Mouse (Mus musculus) intestine, embryonic 16.5 days (tissue): ENCODE results near the gene Ppp1r14b. TPM values are rescaled to one million over a fixed set of nuclear protein-coding genes. Genes with fewer than 3 reads are reported as not detected.

ENCODE experiments used
- ATAC-seq: fragments of 200-750 bp; cut with Nextera tagmentation; 2 replicates; pipeline ENCODE4 v1.8.0; 2017; ENCODE audit warnings: moderate TSS enrichment, moderate library complexity
- H3K27ac ChIP-seq: fragments of 300-500 bp; sonication (generic); 2 replicates; pipeline ENCODE4 v1.5.1; 2014; ENCODE audit warnings: mild to moderate bottlenecking, low read length
- H3K27me3 ChIP-seq: fragments of 300-500 bp; sonication (generic); replicated peaks from 2 replicates; pipeline ENCODE4 v1.6.1; 2014; ENCODE audit warnings: low read length, control low read depth, mixed read lengths; ENCODE audit not compliant: control insufficient read depth, insufficient read depth
- H3K36me3 ChIP-seq: fragments of 300-500 bp; sonication (generic); 2 replicates; pipeline ENCODE4 v1.6.1; 2014; ENCODE audit warnings: low read length, control low read depth; ENCODE audit not compliant: control insufficient read depth, insufficient read depth
- H3K4me1 ChIP-seq: fragments of 300-500 bp; sonication (generic); 2 replicates; pipeline ENCODE4 v1.6.1; 2014; ENCODE audit warnings: low read length, control low read depth, mixed read lengths; ENCODE audit not compliant: control insufficient read depth, insufficient read depth
- H3K4me2 ChIP-seq: fragments of 300-500 bp; sonication (generic); 2 replicates; pipeline ENCODE4 v1.6.1; 2014; ENCODE audit warnings: low read depth, low read length, control low read depth
- H3K4me3 ChIP-seq: fragments of 300-500 bp; sonication (generic); 2 replicates; pipeline ENCODE4 v1.5.1; 2014; ENCODE audit warnings: mild to moderate bottlenecking, low read length
- H3K9ac ChIP-seq: fragments of 300-500 bp; sonication (generic); 2 replicates; pipeline ENCODE4 v1.6.1; 2014; ENCODE audit warnings: low read depth, low read length
- H3K9me3 ChIP-seq: fragments of 300-500 bp; sonication (generic); 2 replicates; pipeline ENCODE4 v1.6.1; 2016; ENCODE audit warnings: low read length, control low read depth; ENCODE audit not compliant: control insufficient read depth
- WGBS: fragments of 180-500 bp; shearing (Covaris S2); extraction: QIAGEN DNeasy Blood & Tissue Kit; methylation state at CpG from one replicate; pipeline ENCODE4 v1.1.7; 2014; 5-methylcytosine and 5-hydroxymethylcytosine counted together
- polyA plus RNA-seq: library from polyadenylated mRNA; unstranded; fragments of >200 nt; fragmentation: Nextera tagmentation; extraction: Ambion mirVana; gene quantifications from 2 replicates; pipeline ENCODE4 v1.2.1, GENCODE M21; 2015

Ppp1r14b gene
- polyA plus RNA-seq, 1 experiment from 2014 or later, result 58.2 TPM

DNA sequence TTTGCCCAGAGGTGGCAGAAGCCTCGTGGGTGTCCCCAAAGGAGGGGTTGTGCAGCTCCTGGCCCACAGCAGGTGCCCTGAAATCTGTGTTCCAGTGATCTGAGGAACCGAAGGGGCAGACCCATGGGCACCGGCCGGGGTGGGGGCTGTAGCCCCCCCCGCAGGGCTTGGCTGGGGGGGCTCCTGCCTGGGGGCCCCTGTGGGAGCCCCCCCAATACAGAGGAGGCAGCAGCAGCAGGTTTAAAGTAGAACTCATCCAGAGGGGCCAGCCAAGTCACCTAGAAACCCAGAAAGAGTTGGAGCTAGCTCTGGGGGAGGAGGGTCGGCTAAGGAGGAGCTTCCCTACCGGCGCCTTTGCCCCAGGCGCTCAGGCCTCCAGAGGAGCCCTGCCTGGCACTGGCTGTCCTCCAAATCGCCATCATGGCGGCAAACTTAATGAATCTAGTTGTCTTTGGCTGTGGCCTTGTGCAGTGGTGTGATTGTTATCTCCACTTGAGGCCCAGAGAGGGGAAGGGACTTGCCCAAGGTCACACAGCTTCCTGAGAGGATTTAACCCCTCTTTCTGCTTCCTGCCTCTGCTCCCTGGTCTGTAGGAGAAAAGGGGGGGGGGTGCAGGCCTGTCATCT lies 4.2 kb upstream of the Ppp1r14b start:
- 32% methylated on average over 11 of the region's 11 CpGs for WGBS
- peak overlapping the region; percentile 83 for H3K4me3 ChIP-seq
- H3K9ac ChIP-seq, result peak overlapping the region; percentile 94
- peaks cover 13% of the 10 kb centered on the region for H3K36me3 ChIP-seq
- H3K27me3 ChIP-seq, result no peaks in the 10 kb centered on the region
- H3K9me3 ChIP-seq, result no peaks in the 10 kb centered on the region
- ATAC-seq, result no peak
- peaks cover 48% of the 10 kb centered on the region for H3K4me1 ChIP-seq
- peak overlapping the region; percentile 80 for H3K4me2 ChIP-seq
- H3K27ac ChIP-seq, result peak overlapping the region; percentile 96

DNA sequence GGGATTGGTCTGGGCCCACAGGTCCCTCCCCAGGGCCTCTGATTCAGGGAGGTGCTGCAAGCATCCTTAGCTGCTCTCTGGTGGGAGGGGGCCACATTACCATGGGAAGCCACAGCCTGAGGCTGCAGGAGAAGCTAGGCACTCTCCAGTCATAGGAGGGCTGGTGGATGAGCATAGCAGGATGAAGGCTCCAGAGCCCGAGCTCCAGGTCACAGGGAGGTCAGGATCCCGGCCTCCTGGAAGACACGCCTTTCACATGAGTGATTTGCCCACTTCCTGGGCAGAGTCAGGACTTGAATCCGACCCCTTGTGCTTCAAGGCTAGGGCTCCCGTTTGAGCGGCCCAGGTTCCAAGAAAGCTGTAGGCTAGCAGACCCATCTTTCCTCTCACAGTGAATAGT lies 3.1 kb upstream of the Ppp1r14b start:
- Histone ChIP-seq H3K36me3 (0 out of 2 replicates have a peak, but pooled peaks cover 3% of the 10 kb centered on the region), H3K4me1 (peaks cover 48% of the 10 kb centered on the region), H3K27ac (peak overlapping the region; percentile 96), H3K9ac (peak overlapping the region; percentile 27), H3K4me2 (no peak overlapping the region), H3K4me3 (no peak overlapping the region), H3K27me3 (no peaks in the 10 kb centered on the region), H3K9me3 (no peaks in the 10 kb centered on the region)
- 27% methylated on average over 6 of the region's 6 CpGs for WGBS
- no peak for ATAC-seq

DNA sequence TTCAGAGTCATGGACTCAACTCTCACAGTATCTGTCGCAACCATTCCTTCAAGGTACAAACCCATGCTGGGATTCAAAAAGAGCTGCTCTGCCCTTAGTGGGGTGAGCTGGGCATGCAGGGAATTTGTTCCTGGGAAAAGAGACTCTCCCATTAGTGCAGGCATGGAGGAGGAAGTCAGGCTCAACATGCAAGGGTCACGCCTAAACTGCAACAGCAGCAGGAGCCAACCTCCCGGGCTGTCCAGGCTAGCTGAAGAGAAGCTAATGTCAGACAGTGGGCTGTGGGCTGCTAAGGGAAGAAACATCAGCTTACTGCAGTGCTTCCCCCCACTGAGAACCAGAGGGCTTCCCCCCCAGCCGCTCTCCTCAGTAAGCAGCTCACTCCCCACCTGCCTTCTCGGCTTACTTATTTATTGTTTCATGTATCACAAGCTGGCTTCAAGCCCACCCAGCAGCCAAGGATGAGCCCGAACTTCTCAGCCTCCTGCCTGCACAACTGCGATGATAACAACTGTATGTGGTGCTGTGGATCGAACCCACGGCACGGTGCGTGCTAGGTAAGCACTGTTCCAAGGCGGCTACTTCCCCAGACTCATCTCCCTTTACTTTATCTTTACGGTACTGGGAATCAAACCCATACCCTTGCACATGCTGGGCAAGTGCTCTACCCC lies 2.4 kb upstream of the Ppp1r14b start:
- Histone ChIP-seq H3K4me2 (no peak overlapping the region), H3K9ac (no peak overlapping the region), H3K4me1 (peaks cover 47% of the 10 kb centered on the region), H3K27me3 (no peaks in the 10 kb centered on the region), H3K9me3 (no peaks in the 10 kb centered on the region), H3K36me3 (0 out of 2 replicates have a peak, but pooled peaks cover 3% of the 10 kb centered on the region), H3K27ac (peak overlapping the region; percentile 96; the same call in 1 of the 2 replicates), H3K4me3 (no peak overlapping the region)
- WGBS, result 78% methylated on average over 13 of the region's 13 CpGs
- no peak for ATAC-seq

DNA sequence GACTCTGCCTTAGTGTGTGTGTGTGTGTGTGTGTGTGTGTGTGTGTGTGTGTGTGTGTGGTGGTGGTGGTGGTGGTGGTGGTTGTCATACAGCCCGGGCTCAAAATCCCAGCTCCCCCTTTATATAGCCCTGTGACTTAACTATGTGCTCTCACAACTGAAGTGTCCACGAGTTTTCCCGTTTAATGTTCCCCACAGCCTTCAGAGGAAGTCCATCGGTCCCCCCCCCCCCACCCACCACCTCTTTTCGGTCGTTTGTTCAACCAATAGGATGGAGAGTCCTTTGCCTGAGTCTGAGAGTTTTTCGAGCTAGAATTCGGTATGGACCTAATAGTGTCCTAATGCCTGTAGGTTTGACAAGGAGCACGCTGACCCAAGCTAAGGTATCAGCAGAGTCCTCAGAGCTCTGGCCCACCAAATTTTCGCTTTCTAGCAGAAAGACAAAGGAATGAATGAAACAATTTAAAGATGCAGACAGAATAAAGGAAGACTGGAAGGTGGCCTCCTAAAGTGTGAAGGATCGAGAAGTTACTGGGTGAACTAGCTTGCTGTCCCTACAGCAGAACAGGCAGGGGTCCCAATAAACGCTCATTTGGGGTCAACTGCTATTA lies 1.1 kb upstream of the Ppp1r14b start:
- Histone ChIP-seq H3K27ac (peak overlapping the region; percentile 68), H3K4me1 (peaks cover 51% of the 10 kb centered on the region), H3K4me2 (peak overlapping the region; percentile 72), H3K9ac (peak overlapping the region; percentile 78), H3K9me3 (no peaks in the 10 kb centered on the region), H3K4me3 (peak overlapping the region; percentile 69), H3K36me3 (peaks cover 5% of the 10 kb centered on the region; the same call in 1 of the 2 replicates), H3K27me3 (no peaks in the 10 kb centered on the region)
- no peak for ATAC-seq
- 30% methylated on average over 12 of the region's 12 CpGs for WGBS

DNA sequence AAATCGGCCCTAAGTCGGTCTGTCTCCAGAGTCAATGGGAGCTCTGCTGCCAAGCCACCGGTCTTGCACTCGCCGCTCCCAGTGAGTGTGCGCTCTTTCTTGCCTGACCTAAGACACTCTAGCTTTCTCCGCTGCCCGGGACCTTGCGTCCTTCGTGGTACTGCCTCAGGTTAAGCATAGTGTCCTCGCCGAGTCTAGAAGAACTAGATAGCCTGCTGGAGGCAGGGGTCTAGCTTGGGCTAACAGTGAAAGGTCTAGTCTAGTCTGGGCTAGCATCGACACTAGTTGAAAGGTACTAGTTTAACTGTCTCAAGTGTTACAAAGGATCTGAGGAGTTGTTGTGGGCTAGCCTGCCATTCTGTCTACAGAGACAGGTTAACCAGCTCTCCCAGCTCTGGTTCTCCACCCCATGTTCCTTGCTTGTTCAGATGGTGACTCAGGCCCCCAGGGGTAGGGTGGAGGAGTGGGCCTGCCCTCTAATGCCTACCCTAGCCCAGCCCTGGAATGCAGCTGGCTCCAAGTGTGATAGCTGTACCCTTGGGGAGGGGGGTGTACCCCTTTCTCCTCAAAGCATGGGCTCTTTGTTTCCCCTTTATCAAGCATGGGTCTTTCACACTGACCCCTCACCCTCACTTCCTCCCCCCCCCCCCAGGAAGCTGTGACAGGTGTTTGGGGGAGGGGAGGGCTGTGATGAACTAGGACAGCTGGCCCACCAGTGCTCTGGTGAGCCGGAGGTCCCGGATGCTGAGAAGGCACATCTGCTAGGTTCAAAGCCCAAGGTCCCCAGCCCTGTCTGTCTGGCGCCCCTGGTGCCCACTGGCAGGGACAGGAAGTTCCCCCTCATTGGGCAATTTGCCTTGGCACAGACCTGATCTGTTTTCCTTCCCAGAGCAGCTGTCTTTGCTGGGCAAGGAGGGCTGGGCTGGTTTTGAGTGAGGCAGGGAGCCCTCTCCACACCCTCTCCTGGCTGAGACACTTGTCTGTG lies 1.1 kb downstream of the Ppp1r14b start, which contains the start of gene Plcb3:
Gene Plcb3 (minus strand): TSS at position 934 of the 985 bp plus-strand sequence.
- under 1% methylated on average over 16 of the region's 16 CpGs for WGBS
- H3K4me1 ChIP-seq, result peaks cover 44% of the 10 kb centered on the region

DNA sequence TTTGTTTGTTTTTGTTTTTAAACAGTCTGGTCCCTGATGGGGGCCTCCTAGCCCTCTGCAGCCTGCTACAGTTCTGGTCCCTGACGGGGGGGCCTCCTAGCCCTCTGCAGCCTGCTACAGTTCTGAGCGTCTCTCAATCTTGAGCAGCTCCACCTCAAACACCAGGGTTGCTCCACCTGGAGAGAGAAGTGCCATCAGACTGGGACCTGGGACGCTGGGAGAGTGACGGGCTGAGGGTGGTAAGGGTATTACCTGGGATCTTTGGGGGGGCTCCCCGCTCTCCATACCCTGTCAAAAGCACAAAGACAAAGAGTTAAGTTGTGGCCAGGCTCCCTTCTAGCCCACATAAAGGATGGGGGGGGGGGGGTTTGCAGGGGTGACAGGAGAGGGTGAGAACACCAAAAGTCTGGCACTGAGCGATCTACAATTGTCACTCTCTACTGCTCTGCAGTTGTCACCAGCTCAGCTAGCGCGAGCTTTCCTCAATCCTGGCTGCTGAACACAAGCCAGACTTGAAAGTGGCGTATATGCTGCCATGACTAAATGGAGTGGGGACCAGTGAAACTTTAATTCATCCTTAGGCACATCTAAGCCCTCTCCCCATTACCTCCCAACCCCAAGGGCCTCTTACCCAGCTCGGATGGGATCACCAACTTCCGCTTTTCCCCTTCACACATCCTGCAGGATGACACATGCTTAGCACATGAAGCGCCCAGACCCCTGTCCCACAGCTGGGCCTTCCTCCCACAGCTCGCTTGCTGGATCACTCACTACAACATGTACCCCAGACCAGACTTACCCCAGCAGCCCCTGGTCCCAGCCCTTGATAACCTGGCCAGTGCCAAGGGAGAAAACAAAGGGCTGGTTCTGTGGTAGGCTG lies 3.2 kb downstream of the Ppp1r14b start:
- Histone ChIP-seq H3K9me3 (no peaks in the 10 kb centered on the region), H3K36me3 (peaks cover 7% of the 10 kb centered on the region; the same call in 1 of the 2 replicates), H3K4me1 (peaks cover 35% of the 10 kb centered on the region), H3K4me3 (peak overlapping the region; percentile 78), H3K27me3 (no peaks in the 10 kb centered on the region), H3K27ac (peak overlapping the region; percentile 83), H3K9ac (peak overlapping the region; percentile 79), H3K4me2 (peak overlapping the region; percentile 83)
- WGBS, result 78% methylated on average over 13 of the region's 13 CpGs
- ATAC-seq, result no peak

More for the DNA sequence above, 1.1 kb downstream of the Ppp1r14b start, which contains the start of gene Plcb3:
- peak within 1 kb of the TSS; percentile 77 for H3K27ac ChIP-seq
- peak within 1 kb of the TSS; percentile 59 for H3K4me2 ChIP-seq
- H3K36me3 ChIP-seq, result peaks cover 5% of the 10 kb centered on the region; the same call in 1 of the 2 replicates
- no peak for ATAC-seq
- peak within 1 kb of the TSS; percentile 78 for H3K9ac ChIP-seq
- H3K9me3 ChIP-seq, result no peaks in the 10 kb centered on the region
- H3K27me3 ChIP-seq, result no peaks in the 10 kb centered on the region
- peak within 1 kb of the TSS; percentile 69 for H3K4me3 ChIP-seq

DNA sequence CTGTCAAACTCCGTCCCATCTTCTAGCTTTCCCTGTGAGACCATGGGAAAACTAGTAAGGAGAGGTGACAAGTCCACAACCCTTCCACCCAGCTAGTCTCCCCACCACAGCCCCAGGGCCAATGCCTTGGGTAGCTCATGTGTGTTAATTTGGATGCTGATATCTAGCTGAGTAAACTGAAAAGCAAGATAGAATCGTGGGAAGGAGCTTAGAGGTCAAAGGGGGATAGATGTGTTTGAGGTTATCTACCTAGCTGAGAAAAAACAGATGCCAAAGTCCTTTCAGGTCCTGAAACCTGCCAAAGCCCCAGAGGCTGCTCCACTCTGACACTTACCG lies 3.8 kb downstream of the Ppp1r14b start:
- 33% methylated on average over 3 of the region's 3 CpGs for whole genome bisulfite sequencing
- no peaks in the 10 kb centered on the region for H3K27me3 ChIP-seq
- peak overlapping the region; percentile 83 for H3K27ac ChIP-seq
- H3K4me1 ChIP-seq, result peaks cover 35% of the 10 kb centered on the region
- peaks cover 7% of the 10 kb centered on the region; the same call in 1 of the 2 replicates for H3K36me3 ChIP-seq
- H3K9me3 ChIP-seq, result no peaks in the 10 kb centered on the region
- H3K4me3 ChIP-seq, result peak overlapping the region; percentile 78
- peak overlapping the region; percentile 79 for H3K9ac ChIP-seq
- peak overlapping the region; percentile 83 for H3K4me2 ChIP-seq
- ATAC-seq, result no peak

DNA sequence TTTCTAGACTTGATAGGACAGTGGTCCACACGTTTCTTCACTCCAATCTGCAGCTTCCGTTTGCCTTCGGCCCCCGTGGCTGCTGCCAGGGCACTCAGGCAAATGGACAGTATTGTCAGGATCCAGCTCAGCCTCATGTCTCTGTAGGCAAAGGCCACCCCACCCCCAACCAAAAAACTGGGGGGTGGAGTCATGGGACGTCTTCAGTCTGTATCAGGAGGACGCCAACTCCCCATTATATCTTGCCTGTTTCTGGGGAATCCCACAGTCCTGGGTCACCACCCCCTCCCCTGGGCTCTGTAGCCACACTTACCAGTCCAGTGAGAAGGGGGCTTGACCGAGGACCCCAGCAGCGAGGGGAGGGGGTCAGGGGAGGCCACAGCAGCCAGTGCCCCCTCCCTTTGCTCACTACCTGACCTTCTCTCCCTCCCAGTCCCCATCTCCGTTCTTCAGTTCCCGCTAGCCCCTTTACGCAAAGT lies 4.3 kb downstream of the Ppp1r14b start:
- peak overlapping the region; percentile 78 for H3K4me3 ChIP-seq
- ATAC-seq, result no peak
- H3K4me2 ChIP-seq, result peak overlapping the region; percentile 83
- H3K36me3 ChIP-seq, result peaks cover 7% of the 10 kb centered on the region; the same call in 1 of the 2 replicates
- H3K27me3 ChIP-seq, result no peaks in the 10 kb centered on the region
- H3K9me3 ChIP-seq, result no peaks in the 10 kb centered on the region
- WGBS, result 7% methylated on average over 11 of the region's 11 CpGs
- peak overlapping the region; percentile 79 for H3K9ac ChIP-seq
- H3K4me1 ChIP-seq, result peaks cover 35% of the 10 kb centered on the region
- H3K27ac ChIP-seq, result peak overlapping the region; percentile 83
